Mouse (Mus musculus): ENCODE data around the gene Ankrd36. TPM values are rescaled to one million over a fixed set of nuclear protein-coding genes. Genes with fewer than 3 reads are reported as not detected.
A peak's percentile ranks its signal among the peaks of the same experiment; 100 is the strongest.

Gene Ankrd36
- polyA plus RNA-seq, 1 experiment from 2014 or later: not detected

DNA sequence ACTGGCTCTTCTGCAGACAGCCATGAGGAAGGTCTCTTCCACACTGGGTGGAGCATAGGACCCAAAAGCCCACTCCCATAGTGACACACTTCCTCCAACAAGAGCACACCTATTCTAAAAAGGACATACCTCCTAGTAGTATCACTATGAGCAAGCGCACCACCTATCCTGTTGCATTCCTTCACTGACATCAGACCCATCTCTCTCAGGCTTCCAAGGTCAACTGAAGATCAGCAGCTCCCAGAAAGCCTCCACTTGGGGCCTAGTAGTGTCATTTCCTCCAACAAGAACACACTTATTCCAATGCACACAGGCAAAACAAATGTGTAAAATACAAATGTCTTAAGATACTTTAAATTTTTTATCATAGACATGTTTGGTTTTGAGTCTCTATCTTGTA, 132.3 kb downstream of the Ankrd36 start:
- no peak for ATAC-seq
- WGBS: 100% methylated on average over 1 of the region's 1 CpGs
- no peak overlapping the region for H3K4me3 ChIP-seq (replicated peaks)
- no peaks in the 10 kb centered on the region for H3K27me3 ChIP-seq
- peaks cover 13% of the 10 kb centered on the region for H3K4me1 ChIP-seq (replicated peaks)
- H3K27ac ChIP-seq: no peak overlapping the region
- no peaks in the 10 kb centered on the region for H3K9me3 ChIP-seq
- no peak overlapping the region for H3K9ac ChIP-seq (replicated peaks)
- H3K4me2 ChIP-seq (replicated peaks): no peak overlapping the region
- H3K36me3 ChIP-seq: peaks cover 25% of the 10 kb centered on the region

DNA sequence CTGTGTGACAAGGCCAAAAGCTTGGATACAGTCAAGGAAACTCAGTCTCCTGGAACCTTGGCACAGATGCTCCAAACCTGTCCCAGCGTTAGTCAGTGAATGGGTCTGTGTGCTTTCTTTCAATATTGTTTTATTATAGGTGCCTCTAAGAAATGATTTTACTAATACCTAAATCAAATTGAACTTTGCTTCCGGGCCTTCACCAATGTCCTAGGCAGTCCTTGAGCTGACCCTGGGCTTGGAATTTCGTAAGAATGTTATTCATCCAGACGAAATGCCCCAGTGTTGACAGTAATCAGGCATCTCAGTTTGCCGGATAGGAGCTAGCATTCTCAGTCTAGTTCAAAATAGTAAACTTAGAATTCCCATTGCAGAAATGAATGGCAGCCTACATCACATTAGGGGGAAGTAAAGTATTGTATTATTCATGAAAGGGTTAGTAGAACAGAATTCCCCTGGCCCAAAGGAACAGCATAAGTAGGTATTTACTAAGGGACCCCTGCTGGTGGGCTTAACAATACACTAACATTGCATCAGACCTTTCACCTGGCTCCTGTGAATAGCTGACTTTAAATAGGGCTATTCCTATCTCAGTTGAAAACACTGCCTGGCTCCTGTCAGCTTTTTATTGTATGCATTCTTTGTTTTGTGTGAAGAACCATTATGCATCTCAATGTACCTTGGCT, 132.9 kb downstream of the Ankrd36 start:
- ATAC-seq: no peak

DNA sequence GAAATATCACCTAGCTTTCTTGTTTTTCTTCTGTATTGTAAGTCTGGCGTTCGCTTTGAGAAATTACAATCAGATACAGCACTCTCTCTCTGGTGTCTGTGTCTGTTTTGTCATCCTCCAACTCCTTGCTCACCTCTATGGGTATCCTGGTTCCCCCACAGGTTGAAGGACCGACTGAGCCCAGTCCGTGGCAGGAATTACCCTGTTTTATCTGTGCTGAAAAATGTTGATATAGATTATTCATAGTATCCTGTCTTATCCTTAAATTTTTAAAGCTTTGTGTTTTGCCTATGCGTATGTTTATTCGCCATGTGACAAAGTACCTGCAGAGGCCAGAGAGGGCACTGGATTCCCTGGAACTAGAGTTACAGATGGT, 133.5 kb downstream of the Ankrd36 start:
- WGBS: 88% methylated on average over 6 of the region's 6 CpGs
- H3K4me2 ChIP-seq (replicated peaks): no peak overlapping the region
- no peak overlapping the region for H3K9ac ChIP-seq (replicated peaks)
- no peaks in the 10 kb centered on the region for H3K9me3 ChIP-seq
- H3K27ac ChIP-seq: no peak overlapping the region
- H3K36me3 ChIP-seq: peaks cover 25% of the 10 kb centered on the region
- peaks cover 15% of the 10 kb centered on the region for H3K4me1 ChIP-seq (replicated peaks)
- no peak overlapping the region for H3K4me3 ChIP-seq (replicated peaks)
- no peak for ATAC-seq
- H3K27me3 ChIP-seq: no peaks in the 10 kb centered on the region

More for the DNA sequence above, 132.9 kb downstream of the Ankrd36 start:
- Histone ChIP-seq H3K36me3 (peaks cover 25% of the 10 kb centered on the region), H3K9ac (replicated peaks) (no peak overlapping the region), H3K27me3 (no peaks in the 10 kb centered on the region), H3K4me3 (replicated peaks) (no peak overlapping the region), H3K27ac (no peak overlapping the region), H3K4me2 (replicated peaks) (no peak overlapping the region), H3K9me3 (no peaks in the 10 kb centered on the region), H3K4me1 (replicated peaks) (peaks cover 15% of the 10 kb centered on the region)
- WGBS: 79% methylated on average over 5 of the region's 5 CpGs

DNA sequence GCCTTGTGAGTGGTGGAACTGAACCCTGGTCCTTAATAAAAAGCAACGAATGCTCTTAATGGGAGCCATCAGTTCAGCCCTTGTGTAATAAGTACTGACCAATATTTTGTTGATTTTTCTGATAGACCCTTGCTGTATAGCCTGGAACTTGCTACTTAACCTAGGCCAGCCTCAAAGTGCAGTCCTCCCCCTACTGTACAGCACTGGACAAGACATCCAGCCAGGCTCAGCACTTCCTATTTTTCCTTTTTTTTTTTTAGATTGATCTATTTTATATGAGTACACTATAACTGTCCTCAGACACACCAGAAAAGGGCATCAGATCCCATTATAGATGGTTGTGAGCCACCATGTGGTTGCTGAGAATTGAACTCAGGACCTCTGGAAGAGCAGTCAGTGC, 133.9 kb downstream of the Ankrd36 start:
- WGBS: 89% methylated on average over 1 of the region's 1 CpGs
- no peak overlapping the region for H3K27ac ChIP-seq
- H3K4me1 ChIP-seq (replicated peaks): peaks cover 15% of the 10 kb centered on the region
- ATAC-seq: no peak
- no peaks in the 10 kb centered on the region for H3K27me3 ChIP-seq
- peaks cover 25% of the 10 kb centered on the region for H3K36me3 ChIP-seq
- no peak overlapping the region for H3K9ac ChIP-seq (replicated peaks)
- no peak overlapping the region for H3K4me3 ChIP-seq (replicated peaks)
- no peaks in the 10 kb centered on the region for H3K9me3 ChIP-seq
- H3K4me2 ChIP-seq (replicated peaks): no peak overlapping the region

DNA sequence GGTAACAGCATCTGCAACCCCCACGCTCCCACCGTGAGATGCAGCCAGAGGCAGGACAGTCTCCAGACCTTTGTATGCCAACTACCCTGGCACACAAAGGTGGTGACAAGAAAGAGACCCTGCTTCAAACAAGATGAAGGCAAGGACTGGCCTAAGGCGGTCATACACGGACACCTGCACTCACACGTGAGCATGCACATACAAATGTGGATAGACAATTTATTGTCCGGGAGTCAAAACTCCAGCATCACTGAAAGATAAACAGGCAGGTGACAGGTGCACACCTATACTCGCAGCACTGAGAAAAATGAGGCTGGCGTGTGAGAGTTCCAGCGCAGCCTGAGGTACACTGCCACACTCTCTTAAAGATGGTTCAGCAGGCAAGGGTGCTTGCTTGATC, 136.5 kb downstream of the Ankrd36 start:
- no peak for ATAC-seq
- Histone ChIP-seq H3K27me3 (no peaks in the 10 kb centered on the region), H3K36me3 (peaks cover 25% of the 10 kb centered on the region), H3K4me3 (replicated peaks) (peak overlapping the region; percentile 94), H3K9ac (replicated peaks) (no peak overlapping the region), H3K4me2 (replicated peaks) (peak overlapping the region; percentile 70), H3K4me1 (replicated peaks) (peaks cover 15% of the 10 kb centered on the region), H3K9me3 (no peaks in the 10 kb centered on the region), H3K27ac (no peak overlapping the region)
- 96% methylated on average over 9 of the region's 9 CpGs for WGBS

DNA sequence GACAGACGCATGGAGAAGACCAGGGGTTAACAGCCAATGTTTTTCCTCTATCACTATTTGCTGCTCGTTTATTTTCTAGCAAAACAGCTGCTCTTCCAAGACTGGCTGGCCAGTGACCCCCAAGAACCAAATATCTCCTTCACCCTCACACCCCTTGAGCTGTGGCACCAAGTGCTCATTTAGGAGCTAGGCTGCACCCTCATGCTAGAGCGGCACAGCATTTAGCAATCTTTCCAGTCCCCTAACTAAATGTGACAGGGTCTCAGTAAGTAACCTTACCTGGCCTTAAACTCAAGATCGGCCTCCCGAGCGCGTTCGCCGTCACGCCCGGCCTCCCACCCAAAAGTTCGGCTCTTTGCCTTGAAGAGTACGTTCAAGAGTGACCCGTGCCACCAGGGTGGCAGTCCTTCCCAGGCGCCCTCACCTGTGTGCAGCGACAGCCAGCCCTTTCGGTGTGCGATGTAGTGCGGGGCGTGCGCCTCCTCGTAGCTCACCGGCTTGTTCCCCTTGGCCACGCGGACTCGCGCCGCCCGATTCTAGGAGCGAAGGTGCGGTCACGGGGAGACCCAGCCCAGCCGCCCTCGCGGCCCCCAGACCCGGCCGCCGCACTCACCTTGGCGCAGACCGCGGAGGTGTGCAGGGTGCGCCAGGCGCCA, 137.5 kb downstream of the Ankrd36 start:
- WGBS: under 1% methylated on average over 43 of the region's 43 CpGs

DNA sequence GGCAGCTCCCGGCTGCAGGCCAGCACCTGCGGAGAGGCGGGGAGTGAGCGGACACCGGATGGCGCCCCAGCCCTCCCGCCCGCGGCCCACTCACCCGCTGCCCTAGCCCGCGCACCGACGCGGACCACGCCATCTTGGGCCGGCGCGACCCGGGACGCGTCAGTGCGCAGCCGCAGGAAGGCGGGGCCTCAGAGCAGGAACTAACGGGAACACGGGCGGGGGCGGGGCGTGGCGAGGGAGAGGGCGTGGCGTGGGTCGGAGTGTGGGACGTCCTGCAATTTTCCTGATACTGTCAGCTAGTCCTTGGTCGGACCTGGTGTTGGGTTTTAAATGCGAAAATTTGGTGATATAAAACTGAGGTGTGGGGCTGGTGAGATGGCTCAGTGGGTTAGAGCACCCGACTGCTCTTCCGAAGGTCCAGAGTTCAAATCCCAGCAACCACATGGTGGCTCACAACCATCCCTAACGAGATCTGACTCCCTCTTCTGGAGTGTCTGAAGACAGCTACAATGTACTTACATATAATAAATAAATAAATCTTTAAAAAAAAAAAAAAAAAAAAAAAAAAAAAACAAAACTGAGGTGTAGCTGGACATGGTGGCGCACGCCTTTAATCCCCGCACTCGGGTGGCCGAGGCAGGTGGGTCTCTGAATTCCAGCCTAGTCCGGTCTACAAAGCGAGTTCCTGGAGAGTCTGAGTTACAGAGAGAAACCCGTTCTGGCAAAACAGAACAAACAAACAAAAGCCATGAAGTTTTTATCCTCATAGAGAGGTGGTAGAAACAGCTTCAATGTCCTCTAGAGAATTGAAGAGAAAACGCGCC, 138.3 kb downstream of the Ankrd36 start:
- Histone ChIP-seq H3K36me3 (peaks cover 23% of the 10 kb centered on the region), H3K4me1 (replicated peaks) (peaks cover 15% of the 10 kb centered on the region), H3K4me2 (replicated peaks) (peak overlapping the region; percentile 70), H3K4me3 (replicated peaks) (peak overlapping the region; percentile 94), H3K27ac (peak overlapping the region; percentile 74), H3K9me3 (no peaks in the 10 kb centered on the region), H3K9ac (replicated peaks) (peak overlapping the region; percentile 93), H3K27me3 (no peaks in the 10 kb centered on the region)
- ATAC-seq: peak; percentile 97
- 19% methylated on average over 48 of the region's 50 CpGs for WGBS

More for the DNA sequence above, 137.5 kb downstream of the Ankrd36 start:
- peaks cover 25% of the 10 kb centered on the region for H3K36me3 ChIP-seq
- peak; percentile 34; the same call in 1 of the 2 replicates for ATAC-seq
- H3K9me3 ChIP-seq: no peaks in the 10 kb centered on the region
- H3K9ac ChIP-seq (replicated peaks): peak overlapping the region; percentile 93
- peaks cover 15% of the 10 kb centered on the region for H3K4me1 ChIP-seq (replicated peaks)
- peak overlapping the region; percentile 74 for H3K27ac ChIP-seq
- H3K4me2 ChIP-seq (replicated peaks): peak overlapping the region; percentile 70
- H3K4me3 ChIP-seq (replicated peaks): peak overlapping the region; percentile 94
- no peaks in the 10 kb centered on the region for H3K27me3 ChIP-seq

DNA sequence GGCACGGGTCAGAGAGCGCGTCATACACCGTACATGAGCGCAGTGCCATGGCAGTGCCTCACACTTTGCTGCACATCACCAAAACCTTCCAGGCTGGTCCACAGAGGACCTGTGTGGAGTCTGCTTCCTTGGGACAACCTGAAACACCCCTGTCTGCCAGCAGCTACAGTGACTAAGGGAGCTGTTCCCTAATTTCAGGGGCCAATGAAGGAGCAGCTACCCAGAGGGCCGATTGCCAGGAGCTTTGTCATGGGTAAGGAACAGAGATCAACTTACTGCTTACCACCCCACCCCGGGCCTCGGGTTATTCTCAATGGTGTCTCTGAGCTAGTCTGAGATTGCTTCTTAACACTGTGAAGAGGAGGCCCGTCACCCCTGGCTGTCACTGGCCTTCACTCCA, 145.7 kb downstream of the Ankrd36 start:
- H3K4me1 ChIP-seq (replicated peaks): no peaks in the 10 kb centered on the region
- no peak overlapping the region for H3K4me3 ChIP-seq (replicated peaks)
- H3K9me3 ChIP-seq: no peaks in the 10 kb centered on the region
- H3K36me3 ChIP-seq: peaks cover 48% of the 10 kb centered on the region
- H3K9ac ChIP-seq (replicated peaks): no peak overlapping the region
- WGBS: 90% methylated on average over 9 of the region's 9 CpGs
- H3K27me3 ChIP-seq: no peaks in the 10 kb centered on the region
- H3K4me2 ChIP-seq (replicated peaks): no peak overlapping the region
- no peak for ATAC-seq
- H3K27ac ChIP-seq: no peak overlapping the region

DNA sequence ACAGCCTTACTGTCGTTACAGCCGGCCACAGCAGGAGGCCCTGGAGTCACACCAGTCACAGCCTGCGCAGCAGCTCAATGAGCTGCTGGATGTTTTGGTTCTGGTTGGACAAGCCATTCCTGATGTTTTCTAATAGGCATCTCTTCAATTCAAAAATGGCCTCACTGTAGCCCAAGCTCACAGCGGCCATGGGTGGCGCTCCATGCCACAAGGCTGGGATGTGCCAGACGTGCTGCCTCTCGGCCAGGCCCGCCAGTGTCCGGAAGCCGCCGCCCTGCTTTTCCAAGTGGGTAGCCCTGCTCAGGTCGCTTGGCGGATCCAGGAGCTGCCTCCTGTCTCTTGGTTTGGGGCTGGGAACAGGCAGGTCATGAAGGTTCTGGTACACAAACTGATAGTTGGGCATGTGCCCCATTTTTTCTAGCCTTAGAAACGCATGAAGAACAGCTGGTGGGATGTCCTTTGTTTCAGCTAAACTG, 146.2 kb downstream of the Ankrd36 start, which contains the start of gene Mrps24:
Mrps24 (minus strand) TSS at position 51 of the 476 bp plus-strand sequence.
- Histone ChIP-seq H3K4me1 (replicated peaks) (no peaks in the 10 kb centered on the region), H3K36me3 (peaks cover 48% of the 10 kb centered on the region), H3K9ac (replicated peaks) (no peak within 1 kb of the TSS), H3K9me3 (no peaks in the 10 kb centered on the region), H3K27me3 (no peaks in the 10 kb centered on the region), H3K4me2 (replicated peaks) (no peak within 1 kb of the TSS), H3K27ac (no peak within 1 kb of the TSS), H3K4me3 (replicated peaks) (no peak within 1 kb of the TSS)
- no peak for ATAC-seq
- 86% methylated on average over 14 of the region's 14 CpGs for WGBS

DNA sequence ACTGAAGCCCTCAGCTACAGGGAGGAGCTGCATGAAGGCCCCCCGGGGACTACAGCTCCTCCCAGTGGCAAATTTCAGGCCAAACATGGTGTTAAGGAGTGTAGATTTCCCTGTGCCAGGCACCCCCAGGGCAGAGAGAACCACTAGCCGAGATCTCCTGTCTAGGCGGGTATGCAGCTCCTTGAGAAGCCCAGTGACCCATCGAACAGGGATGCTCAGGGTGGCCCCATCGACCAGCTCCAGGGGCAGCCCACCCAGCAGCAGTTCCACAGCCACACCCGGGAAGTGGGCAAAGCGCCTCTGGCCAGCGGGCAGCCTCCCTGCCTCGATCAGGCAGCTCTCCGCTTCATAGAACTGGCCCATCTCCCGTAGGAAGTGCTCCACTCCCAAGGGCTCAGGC, 146.8 kb downstream of the Ankrd36 start:
- Histone ChIP-seq H3K4me2 (replicated peaks) (no peak overlapping the region), H3K27ac (no peak overlapping the region), H3K27me3 (no peaks in the 10 kb centered on the region), H3K9me3 (no peaks in the 10 kb centered on the region), H3K9ac (replicated peaks) (no peak overlapping the region), H3K4me1 (replicated peaks) (no peaks in the 10 kb centered on the region), H3K36me3 (peaks cover 48% of the 10 kb centered on the region), H3K4me3 (replicated peaks) (no peak overlapping the region)
- ATAC-seq: no peak
- WGBS: 90% methylated on average over 11 of the region's 11 CpGs

DNA sequence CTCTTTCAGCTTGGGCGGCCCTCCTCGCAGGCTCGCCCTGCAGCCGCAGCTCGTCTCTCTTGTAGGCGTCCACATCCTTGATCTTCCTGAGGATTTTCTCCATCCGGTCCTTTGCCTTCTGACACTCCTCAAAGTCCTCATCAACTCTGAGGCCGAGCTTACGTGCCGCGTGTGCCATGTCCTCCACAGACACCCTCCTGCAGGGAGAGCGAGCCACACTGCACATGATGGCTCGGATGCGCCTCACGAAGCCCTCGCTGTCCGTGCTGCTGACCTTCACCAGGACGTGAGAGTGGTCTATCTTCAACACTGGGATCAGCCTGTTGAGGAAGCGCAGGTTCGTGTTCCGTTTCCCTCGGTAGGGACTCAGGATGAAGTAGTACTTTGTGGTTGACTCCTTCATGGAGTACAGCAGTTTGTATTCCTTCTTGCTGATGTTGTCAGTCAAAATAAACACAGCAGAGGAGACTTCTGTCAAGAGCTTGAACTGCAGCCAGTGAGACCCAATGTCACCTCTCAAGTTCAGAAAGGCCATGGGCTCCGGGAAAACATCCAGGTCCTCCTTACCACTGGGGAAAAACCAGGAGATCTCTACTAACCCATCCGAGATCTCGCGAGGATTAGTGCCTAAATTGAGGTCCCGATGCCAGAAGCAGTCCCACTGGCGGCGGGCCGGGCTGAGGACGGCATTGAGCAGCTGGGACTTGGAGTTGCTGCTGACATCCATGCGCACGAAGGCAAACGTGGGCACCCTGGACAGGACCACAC, 147.6 kb downstream of the Ankrd36 start:
- WGBS: 93% methylated on average over 34 of the region's 34 CpGs
- no peak for ATAC-seq

More for the DNA sequence above, 147.6 kb downstream of the Ankrd36 start:
- no peak overlapping the region for H3K4me3 ChIP-seq (replicated peaks)
- no peak overlapping the region for H3K27ac ChIP-seq
- peaks cover 50% of the 10 kb centered on the region for H3K36me3 ChIP-seq
- no peak overlapping the region for H3K4me2 ChIP-seq (replicated peaks)
- H3K27me3 ChIP-seq: no peaks in the 10 kb centered on the region
- H3K9ac ChIP-seq (replicated peaks): no peak overlapping the region
- H3K9me3 ChIP-seq: no peaks in the 10 kb centered on the region
- H3K4me1 ChIP-seq (replicated peaks): no peaks in the 10 kb centered on the region

All from midbrain, embryonic 13.5 days (tissue).